Mouse (Mus musculus): Measurements from ENCODE around the gene Dbx1. TPM values are rescaled to one million over a fixed set of nuclear protein-coding genes. Genes with fewer than 3 reads are reported as not detected.

Gene Dbx1
- polyA plus RNA-seq, 1 experiment = not detected

- Histone ChIP-seq H3K79me2 (ENCODE audit: control insufficient read depth, insufficient read depth) (no peaks in the 10 kb centered on the region), H3ac (ENCODE audit: control insufficient read depth, insufficient read length, low read depth) (no peak overlapping the region), H3K27me3 (ENCODE audit: control insufficient read depth, insufficient read depth, insufficient read length) (peaks cover 33% of the 10 kb centered on the region), H3K36me3 (ENCODE audit: control insufficient read depth, insufficient read depth) (no peaks in the 10 kb centered on the region), H3K4me3 (ENCODE audit: insufficient read depth, poor library complexity, severe bottlenecking) (no peak overlapping the region), H3K79me3 (ENCODE audit: low read depth) (no peaks in the 10 kb centered on the region)
- TF ChIP-seq CTCF (IDR thresholded peaks at IDR 0.05; ENCODE audit: control insufficient read depth, insufficient read depth, insufficient read length) (no peak), MYOG (IDR thresholded peaks at IDR 0.05; ENCODE audit: control insufficient read depth, extremely low read depth, insufficient read length) (no peak), MYOD1 (IDR thresholded peaks at IDR 0.05; ENCODE audit: control insufficient read depth, insufficient read length, low read depth) (no peak), FOSL1 (IDR thresholded peaks at IDR 0.05; ENCODE audit: insufficient read depth, low read length, poor library complexity, severe bottlenecking) (no peak), CEBPB (IDR thresholded peaks at IDR 0.05; ENCODE audit: low read depth) (no peak), MAX (IDR thresholded peaks at IDR 0.05) (no peak), USF1 (IDR thresholded peaks at IDR 0.05; ENCODE audit: low read depth) (no peak)
Observed at GRCm38 (mm10) chr7:49635074-49635621, 1.5 kb downstream of the Dbx1 start.

GRCm38 (mm10) chr7:49634291-49635073 is 2.2 kb downstream of the Dbx1 start:
- no peaks in the 10 kb centered on the region for H3K79me2 ChIP-seq (ENCODE audit: control insufficient read depth, insufficient read depth)
- TF ChIP-seq MAX (IDR thresholded peaks at IDR 0.05) (no peak), USF1 (IDR thresholded peaks at IDR 0.05; ENCODE audit: low read depth) (no peak), CTCF (IDR thresholded peaks at IDR 0.05; ENCODE audit: control insufficient read depth, insufficient read depth, insufficient read length) (no peak), CEBPB (IDR thresholded peaks at IDR 0.05; ENCODE audit: low read depth) (no peak), FOSL1 (IDR thresholded peaks at IDR 0.05; ENCODE audit: insufficient read depth, low read length, poor library complexity, severe bottlenecking) (no peak), MYOD1 (IDR thresholded peaks at IDR 0.05; ENCODE audit: control insufficient read depth, insufficient read length, low read depth) (no peak), MYOG (IDR thresholded peaks at IDR 0.05; ENCODE audit: control insufficient read depth, extremely low read depth, insufficient read length) (no peak)
- no peak overlapping the region for H3ac ChIP-seq (ENCODE audit: control insufficient read depth, insufficient read length, low read depth)
- no peaks in the 10 kb centered on the region for H3K79me3 ChIP-seq (ENCODE audit: low read depth)
- H3K4me3 ChIP-seq (ENCODE audit: insufficient read depth, poor library complexity, severe bottlenecking) = no peak overlapping the region
- H3K36me3 ChIP-seq (ENCODE audit: control insufficient read depth, insufficient read depth) = no peaks in the 10 kb centered on the region
- peaks cover 26% of the 10 kb centered on the region for H3K27me3 ChIP-seq (ENCODE audit: control insufficient read depth, insufficient read depth, insufficient read length)

- no peaks in the 10 kb centered on the region for H3K79me3 ChIP-seq (ENCODE audit: low read depth)
- no peak overlapping the region for H3ac ChIP-seq (ENCODE audit: control insufficient read depth, insufficient read length, low read depth)
- peaks cover 25% of the 10 kb centered on the region for H3K27me3 ChIP-seq (ENCODE audit: control insufficient read depth, insufficient read depth, insufficient read length)
- TF ChIP-seq FOSL1 (IDR thresholded peaks at IDR 0.05; ENCODE audit: insufficient read depth, low read length, poor library complexity, severe bottlenecking) (no peak), USF1 (IDR thresholded peaks at IDR 0.05; ENCODE audit: low read depth) (no peak), CEBPB (IDR thresholded peaks at IDR 0.05; ENCODE audit: low read depth) (no peak), MAX (IDR thresholded peaks at IDR 0.05) (no peak), MYOD1 (IDR thresholded peaks at IDR 0.05; ENCODE audit: control insufficient read depth, insufficient read length, low read depth) (no peak), MYOG (IDR thresholded peaks at IDR 0.05; ENCODE audit: control insufficient read depth, extremely low read depth, insufficient read length) (no peak), CTCF (IDR thresholded peaks at IDR 0.05; ENCODE audit: control insufficient read depth, insufficient read depth, insufficient read length) (no peak)
- H3K79me2 ChIP-seq (ENCODE audit: control insufficient read depth, insufficient read depth) = no peaks in the 10 kb centered on the region
- H3K4me3 ChIP-seq (ENCODE audit: insufficient read depth, poor library complexity, severe bottlenecking) = peak overlapping the region; percentile 12
- H3K36me3 ChIP-seq (ENCODE audit: control insufficient read depth, insufficient read depth) = no peaks in the 10 kb centered on the region
Observed at GRCm38 (mm10) chr7:49633375-49633956, 3.2 kb downstream of the Dbx1 start.

GRCm38 (mm10) chr7:49632391-49632790 is 4.3 kb downstream of the Dbx1 start:
- Histone ChIP-seq H3K27me3 (ENCODE audit: control insufficient read depth, insufficient read depth, insufficient read length) (peaks cover 25% of the 10 kb centered on the region), H3ac (ENCODE audit: control insufficient read depth, insufficient read length, low read depth) (no peak overlapping the region), H3K4me3 (ENCODE audit: insufficient read depth, poor library complexity, severe bottlenecking) (no peak overlapping the region), H3K79me2 (ENCODE audit: control insufficient read depth, insufficient read depth) (no peaks in the 10 kb centered on the region), H3K36me3 (ENCODE audit: control insufficient read depth, insufficient read depth) (no peaks in the 10 kb centered on the region), H3K79me3 (ENCODE audit: low read depth) (no peaks in the 10 kb centered on the region)
- TF ChIP-seq CTCF (IDR thresholded peaks at IDR 0.05; ENCODE audit: control insufficient read depth, insufficient read depth, insufficient read length) = no peak
- TF ChIP-seq MYOG (IDR thresholded peaks at IDR 0.05; ENCODE audit: control insufficient read depth, extremely low read depth, insufficient read length) = no peak

- H3K79me2 ChIP-seq (ENCODE audit: control insufficient read depth, insufficient read depth) = no peaks in the 10 kb centered on the region
- TF ChIP-seq CEBPB (IDR thresholded peaks at IDR 0.05; ENCODE audit: low read depth) (no peak), MAX (IDR thresholded peaks at IDR 0.05) (no peak), MYOD1 (IDR thresholded peaks at IDR 0.05; ENCODE audit: control insufficient read depth, insufficient read length, low read depth) (no peak), USF1 (IDR thresholded peaks at IDR 0.05; ENCODE audit: low read depth) (no peak), CTCF (IDR thresholded peaks at IDR 0.05; ENCODE audit: control insufficient read depth, insufficient read depth, insufficient read length) (no peak), MYOG (IDR thresholded peaks at IDR 0.05; ENCODE audit: control insufficient read depth, extremely low read depth, insufficient read length) (no peak), FOSL1 (IDR thresholded peaks at IDR 0.05; ENCODE audit: insufficient read depth, low read length, poor library complexity, severe bottlenecking) (no peak)
- H3K4me3 ChIP-seq (ENCODE audit: insufficient read depth, poor library complexity, severe bottlenecking) = no peak overlapping the region
- no peaks in the 10 kb centered on the region for H3K79me3 ChIP-seq (ENCODE audit: low read depth)
- H3K36me3 ChIP-seq (ENCODE audit: control insufficient read depth, insufficient read depth) = no peaks in the 10 kb centered on the region
- no peak overlapping the region for H3ac ChIP-seq (ENCODE audit: control insufficient read depth, insufficient read length, low read depth)
- peaks cover 25% of the 10 kb centered on the region for H3K27me3 ChIP-seq (ENCODE audit: control insufficient read depth, insufficient read depth, insufficient read length)
Observed at GRCm38 (mm10) chr7:49631885-49632284, 4.8 kb downstream of the Dbx1 start.
